Mouse (Mus musculus) limb, embryonic 11.5 days (tissue): ENCODE data around the gene Sirt3. TPM values are rescaled to one million over a fixed set of nuclear protein-coding genes. Genes with fewer than 3 reads are reported as not detected.
A peak's percentile ranks its signal among the peaks of the same experiment; 100 is the strongest.

ENCODE experiments used
- ATAC-seq: fragments of 200-750 bp; cut with Nextera tagmentation; 2 replicates; pipeline ENCODE4 v1.8.0; 2017; ENCODE audit warnings: low read depth; ENCODE audit not compliant: insufficient number of reproducible peaks, low FRiP score, low TSS enrichment
- DNase-seq: peaks from one replicate; pipeline ENCODE4 v3.0.0-alpha.2; 2015; ENCODE audit warnings: low spot score
- H3K27ac ChIP-seq: fragments of 300-500 bp; sonication (generic); replicated peaks from 2 replicates; pipeline ENCODE4 v1.5.1; 2014; ENCODE audit warnings: low read depth, mild to moderate bottlenecking, low read length
- H3K27me3 ChIP-seq: fragments of 300-500 bp; sonication (generic); 2 replicates; pipeline ENCODE4 v1.6.1; 2014; ENCODE audit warnings: mild to moderate bottlenecking, low read length, mixed read lengths; ENCODE audit not compliant: control insufficient read depth, insufficient read depth
- H3K36me3 ChIP-seq: fragments of 300-500 bp; sonication (generic); 2 replicates; pipeline ENCODE4 v1.6.1; 2014; ENCODE audit warnings: mild to moderate bottlenecking, low read length, moderate library complexity, mixed read lengths; ENCODE audit not compliant: control insufficient read depth, insufficient read depth
- H3K4me1 ChIP-seq: fragments of 300-500 bp; sonication (generic); 2 replicates; pipeline ENCODE4 v1.6.1; 2014; ENCODE audit warnings: low read length, mixed read lengths; ENCODE audit not compliant: control insufficient read depth, insufficient read depth
- H3K4me2 ChIP-seq: fragments of 300-500 bp; sonication (generic); 2 replicates; pipeline ENCODE4 v1.6.1; 2014; ENCODE audit warnings: low read depth, mild to moderate bottlenecking, moderate library complexity; ENCODE audit not compliant: severe bottlenecking
- H3K4me3 ChIP-seq: fragments of 300-500 bp; sonication (generic); 2 replicates; pipeline ENCODE4 v1.5.1; 2014; ENCODE audit warnings: low read depth, low read length
- H3K9ac ChIP-seq: fragments of 300-500 bp; sonication (generic); 2 replicates; pipeline ENCODE4 v1.6.1; 2014; ENCODE audit warnings: mild to moderate bottlenecking, low read length
- H3K9me3 ChIP-seq: fragments of 300-500 bp; sonication (generic); 2 replicates; pipeline ENCODE4 v1.6.1; 2016; ENCODE audit warnings: low read length; ENCODE audit not compliant: control insufficient read depth
- WGBS: fragments of 180-500 bp; shearing (Covaris S2); extraction: QIAGEN DNeasy Blood & Tissue Kit; methylation state at CpG from one replicate; pipeline ENCODE4 v1.1.7; 2014; 5-methylcytosine and 5-hydroxymethylcytosine counted together
- polyA plus RNA-seq: library from polyadenylated mRNA; unstranded; fragments of >200 nt; fragmentation: Nextera tagmentation; extraction: Ambion mirVana; gene quantifications from 2 replicates; pipeline ENCODE4 v1.2.1, GENCODE M21; 2014

Gene Sirt3
- polyA plus RNA-seq: 21.6 and 23.2 TPM in 2 replicates

GRCm38 (mm10) chr7:140881696-140882468, at the start of gene Sirt3, which contains the start of gene Psmd13:
Gene Sirt3, minus strand, starts transcription at chr7:140882309.
Gene Psmd13, plus strand, starts transcription at chr7:140881968.
- Histone ChIP-seq H3K27ac (peak within 1 kb of the TSS; percentile 16; the same call in 1 of the 2 replicates), H3K9me3 (no peaks in the 10 kb centered on the region), H3K4me1 (no peaks in the 10 kb centered on the region), H3K9ac (peak within 1 kb of the TSS; percentile 75), H3K36me3 (peaks cover 9% of the 10 kb centered on the region; the same call in 1 of the 2 replicates), H3K4me3 (peak within 1 kb of the TSS; percentile 94), H3K4me2 (peak within 1 kb of the TSS; percentile 89), H3K27me3 (no peaks in the 10 kb centered on the region)
- 0% methylated on average over 59 of the region's 59 CpGs for WGBS
- DNase-seq: peak; percentile 95
- peak; percentile 95 for ATAC-seq

GRCm38 (mm10) chr7:140927181-140927580, 45.1 kb upstream of the Sirt3 start:
- no peak for ATAC-seq
- H3K36me3 ChIP-seq: no peaks in the 10 kb centered on the region
- 0 out of 2 replicates have a peak, but pooled peaks cover 2% of the 10 kb centered on the region for H3K4me1 ChIP-seq
- no peak for DNase-seq
- no peak overlapping the region for H3K4me2 ChIP-seq
- H3K9ac ChIP-seq: no peak overlapping the region
- no peak overlapping the region for H3K27ac ChIP-seq
- 84% methylated on average over 6 of the region's 6 CpGs for WGBS
- peaks cover 29% of the 10 kb centered on the region for H3K27me3 ChIP-seq
- no peak overlapping the region for H3K4me3 ChIP-seq
- H3K9me3 ChIP-seq: no peaks in the 10 kb centered on the region

DNA sequence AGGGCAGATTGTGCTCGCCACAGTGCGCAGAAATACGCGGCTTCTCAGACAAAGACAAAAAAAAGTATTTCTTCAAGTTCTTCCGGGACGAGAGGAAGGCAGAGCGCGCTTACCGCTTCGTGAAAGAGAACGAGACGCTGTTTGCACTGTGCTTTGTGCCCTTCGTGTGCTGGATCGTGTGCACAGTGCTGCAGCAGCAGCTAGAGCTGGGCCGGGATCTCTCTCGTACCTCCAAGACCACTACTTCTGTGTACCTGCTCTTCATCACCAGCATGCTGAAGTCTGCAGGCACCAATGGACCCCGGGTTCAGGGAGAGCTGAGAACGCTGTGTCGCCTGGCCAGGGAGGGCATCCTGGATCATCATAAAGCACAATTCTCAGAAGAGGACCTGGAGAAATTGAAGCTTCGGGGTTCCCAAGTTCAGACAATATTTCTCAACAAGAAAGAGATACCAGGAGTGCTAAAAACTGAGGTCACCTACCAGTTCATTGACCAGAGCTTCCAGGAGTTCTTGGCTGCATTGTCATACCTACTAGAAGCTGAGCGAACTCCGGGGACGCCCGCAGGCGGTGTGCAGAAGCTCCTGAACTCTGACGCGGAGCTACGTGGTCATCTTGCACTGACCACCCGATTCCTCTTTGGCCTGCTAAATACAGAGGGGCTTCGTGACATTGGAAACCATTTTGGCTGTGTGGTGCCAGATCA, 41.1 kb upstream of the Sirt3 start:
- DNase-seq (no peak), ATAC-seq (no peak)
- H3K4me3 ChIP-seq: peak overlapping the region; percentile 29
- no peaks in the 10 kb centered on the region for H3K36me3 ChIP-seq
- H3K4me1 ChIP-seq: 0 out of 2 replicates have a peak, but pooled peaks cover 5% of the 10 kb centered on the region
- WGBS: 22% methylated on average over 30 of the region's 30 CpGs
- no peak overlapping the region for H3K9ac ChIP-seq
- H3K9me3 ChIP-seq: no peaks in the 10 kb centered on the region
- no peak overlapping the region for H3K27ac ChIP-seq
- H3K27me3 ChIP-seq: peaks cover 52% of the 10 kb centered on the region
- peak overlapping the region; percentile 56 for H3K4me2 ChIP-seq

DNA sequence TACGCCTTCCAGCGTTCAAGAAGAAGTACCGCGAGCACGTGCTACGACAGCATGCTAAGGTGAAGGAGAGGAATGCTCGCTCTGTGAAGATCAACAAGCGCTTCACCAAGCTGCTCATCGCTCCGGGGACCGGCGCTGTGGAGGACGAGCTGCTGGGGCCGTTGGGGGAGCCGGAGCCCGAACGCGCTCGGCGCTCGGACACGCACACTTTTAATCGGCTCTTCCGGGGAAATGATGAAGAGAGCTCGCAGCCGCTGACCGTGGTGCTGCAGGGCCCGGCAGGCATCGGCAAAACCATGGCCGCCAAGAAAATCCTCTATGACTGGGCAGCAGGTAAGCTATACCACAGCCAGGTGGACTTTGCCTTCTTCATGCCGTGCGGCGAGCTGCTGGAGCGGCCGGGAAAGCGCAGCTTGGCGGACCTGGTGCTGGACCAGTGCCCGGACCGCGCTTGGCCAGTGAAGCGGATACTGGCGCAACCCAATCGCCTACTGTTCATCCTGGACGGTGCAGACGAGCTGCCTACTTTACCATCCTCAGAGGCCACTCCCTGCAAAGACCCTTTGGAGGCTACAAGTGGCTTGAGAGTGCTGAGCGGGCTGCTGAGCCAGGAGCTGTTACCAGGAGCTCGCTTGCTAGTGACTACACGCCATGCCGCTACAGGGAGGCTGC, 40.4 kb upstream of the Sirt3 start:
- no peak overlapping the region for H3K9ac ChIP-seq
- peak overlapping the region; percentile 56 for H3K4me2 ChIP-seq
- H3K9me3 ChIP-seq: no peaks in the 10 kb centered on the region
- no peak for ATAC-seq
- peaks cover 52% of the 10 kb centered on the region for H3K27me3 ChIP-seq
- under 1% methylated on average over 49 of the region's 49 CpGs for WGBS
- no peaks in the 10 kb centered on the region for H3K36me3 ChIP-seq
- DNase-seq: peak; percentile 62
- 0 out of 2 replicates have a peak, but pooled peaks cover 5% of the 10 kb centered on the region for H3K4me1 ChIP-seq
- H3K27ac ChIP-seq: no peak overlapping the region
- H3K4me3 ChIP-seq: peak overlapping the region; percentile 29

GRCm38 (mm10) chr7:140921225-140921975, 39.3 kb upstream of the Sirt3 start:
- H3K9ac ChIP-seq: no peak overlapping the region
- H3K4me3 ChIP-seq: no peak overlapping the region
- no peaks in the 10 kb centered on the region for H3K9me3 ChIP-seq
- 0 out of 2 replicates have a peak, but pooled peaks cover 5% of the 10 kb centered on the region for H3K4me1 ChIP-seq
- ATAC-seq (no peak), DNase-seq (no peak)
- 25% methylated on average over 22 of the region's 22 CpGs for WGBS
- H3K27me3 ChIP-seq: peaks cover 52% of the 10 kb centered on the region
- no peak overlapping the region for H3K4me2 ChIP-seq
- H3K27ac ChIP-seq: no peak overlapping the region
- no peaks in the 10 kb centered on the region for H3K36me3 ChIP-seq

GRCm38 (mm10) chr7:140920418-140921029, 38.4 kb upstream of the Sirt3 start, which contains the start of gene Nlrp6:
Gene Nlrp6, plus strand, starts transcription at chr7:140920902.
- ATAC-seq (no peak), DNase-seq (no peak)
- H3K9me3 ChIP-seq: no peaks in the 10 kb centered on the region
- H3K9ac ChIP-seq: no peak within 1 kb of the TSS
- H3K4me3 ChIP-seq: no peak within 1 kb of the TSS
- WGBS: 78% methylated on average over 8 of the region's 8 CpGs
- 0 out of 2 replicates have a peak, but pooled peaks cover 5% of the 10 kb centered on the region for H3K4me1 ChIP-seq
- H3K4me2 ChIP-seq: no peak within 1 kb of the TSS
- H3K36me3 ChIP-seq: no peaks in the 10 kb centered on the region
- peaks cover 52% of the 10 kb centered on the region for H3K27me3 ChIP-seq
- no peak within 1 kb of the TSS for H3K27ac ChIP-seq

- 75% methylated on average over 4 of the region's 4 CpGs for WGBS
- Histone ChIP-seq H3K4me1 (0 out of 2 replicates have a peak, but pooled peaks cover 5% of the 10 kb centered on the region), H3K9ac (no peak overlapping the region), H3K36me3 (no peaks in the 10 kb centered on the region), H3K4me3 (no peak overlapping the region), H3K9me3 (no peaks in the 10 kb centered on the region), H3K27me3 (peaks cover 50% of the 10 kb centered on the region), H3K27ac (no peak overlapping the region), H3K4me2 (no peak overlapping the region)
- ATAC-seq (no peak), DNase-seq (no peak)
Observed at GRCm38 (mm10) chr7:140919911-140920310, 37.8 kb upstream of the Sirt3 start.
